Mouse (Mus musculus) C2C12 (cell line): ENCODE results near the gene Vwf.

Experiments used
- CEBPB ChIP-seq: IDR thresholded peaks from one replicate; pipeline ENCODE4 v1.6.1; 2011; ENCODE audit warnings: low read depth, mild to moderate bottlenecking, control low read depth, moderate library complexity
- CTCF ChIP-seq: IDR thresholded peaks from one replicate; pipeline ENCODE4 v1.5.1; 2011; ENCODE audit not compliant: control insufficient read depth, insufficient read depth, insufficient read length
- FOSL1 ChIP-seq: IDR thresholded peaks from one replicate; pipeline ENCODE4 v1.8.0; 2011; ENCODE audit warnings: mild to moderate bottlenecking, low read length; ENCODE audit not compliant: poor library complexity, insufficient read depth, severe bottlenecking
- MAX ChIP-seq: IDR thresholded peaks from one replicate; pipeline ENCODE4 v1.6.1; 2011; ENCODE audit warnings: mild to moderate bottlenecking, control low read depth
- MYOD1 ChIP-seq: IDR thresholded peaks from one replicate; pipeline ENCODE4 v1.6.1; 2011; ENCODE audit warnings: low read depth; ENCODE audit not compliant: control insufficient read depth, insufficient read length
- USF1 ChIP-seq: IDR thresholded peaks from one replicate; pipeline ENCODE4 v1.6.1; 2011; ENCODE audit warnings: low read depth, mild to moderate bottlenecking, control low read depth, moderate library complexity

DNA sequence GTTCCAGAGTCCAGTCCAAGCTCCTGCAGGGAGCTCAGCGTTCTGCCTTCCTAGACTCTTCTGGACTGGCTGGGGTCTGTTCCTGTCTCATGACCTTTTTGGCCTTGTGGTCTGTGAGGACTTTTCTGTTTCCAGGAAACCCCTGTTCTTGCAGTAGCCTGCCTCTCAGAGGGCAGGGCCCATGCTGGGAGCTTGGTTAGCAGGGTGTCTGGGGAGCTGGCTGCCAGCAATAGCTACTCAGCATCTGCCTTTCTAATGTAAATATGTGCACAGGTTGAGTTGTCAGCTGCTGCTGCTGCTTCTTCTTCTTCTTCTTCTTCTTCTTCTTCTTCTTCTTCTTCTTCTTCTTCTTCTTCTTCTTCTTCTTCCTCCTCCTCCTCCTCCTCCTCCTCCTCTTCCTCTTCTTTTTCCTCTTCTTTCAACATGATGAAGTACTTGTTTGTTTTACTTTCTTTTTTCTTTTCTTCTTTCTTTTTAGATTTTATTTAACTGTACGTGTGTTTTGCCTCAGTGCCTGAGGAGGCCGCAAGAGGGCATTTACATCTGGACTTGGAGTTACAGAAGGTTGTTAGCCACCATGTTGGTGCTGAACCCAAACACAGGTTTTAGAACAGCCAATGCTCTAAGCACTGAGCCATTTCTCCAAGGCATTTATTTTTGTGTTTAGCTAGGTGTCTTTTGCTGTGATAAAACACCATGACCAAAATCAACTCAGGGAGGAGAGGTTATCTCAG is 41.8 kb upstream of the Vwf start:
- TF ChIP-seq MAX = no peak
- no peak for TF ChIP-seq CTCF
- no peak for TF ChIP-seq CEBPB
- no peak for TF ChIP-seq USF1
- TF ChIP-seq FOSL1 = no peak
- no peak for TF ChIP-seq MYOD1
